21 mouse cellular contexts compared by ENCODE assay signal in the genomic region with DNA sequence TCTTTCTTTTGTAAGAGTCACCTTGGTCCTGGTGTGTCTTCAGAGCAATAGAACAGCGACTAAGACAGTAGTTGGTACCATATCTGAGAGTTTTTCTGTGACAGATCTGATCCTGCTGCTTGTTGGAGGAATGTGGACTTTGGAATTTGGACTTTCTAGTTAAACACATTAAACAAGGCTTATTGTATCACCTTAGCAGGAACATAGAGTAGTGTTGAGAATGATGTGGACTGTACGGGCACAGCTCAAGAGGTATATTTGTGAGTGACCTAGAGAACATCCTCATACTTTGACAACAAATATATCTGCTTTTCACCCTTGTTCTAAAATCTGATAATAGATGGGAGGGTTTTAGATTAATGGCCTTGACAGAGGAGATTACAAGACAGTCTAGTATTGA.
A peak's percentile ranks its signal among the peaks of the same experiment; 100 is the strongest.
DNase-seq lines count a peak whose midpoint lies in the region; ATAC-seq and TF ChIP-seq lines count a peak whose summit lies in the region.
"Had no signal": no experiment of that assay in that cellular context is flagged by ENCODE, and none has a peak within 500 bp of the region (broad histone marks: within the 10 kb centered on the region; RNA-seq: fewer than 3 reads in every experiment).

No protein-coding gene starts in this region.

- DNase-seq in liver, adult 2 months (ENCODE audit: extremely low read depth, low read depth, low spot score), result peak; percentile 3
- no peak for DNase-seq in liver, postnatal 0 days
- no peak for DNase-seq in stomach, postnatal 0 days (ENCODE audit: low spot score)
- no peak for DNase-seq in midbrain, postnatal 0 days (ENCODE audit: low spot score)
- DNase-seq: adrenal gland, adult 2 months; adrenal gland, adult 8-10 months; adrenal gland, postnatal 10 days; adrenal gland, postnatal 14 days; adrenal gland, postnatal 25 days; adrenal gland, postnatal 36 days; B cell, adult 2 months; cerebellum, adult 11 months; cerebellum, adult 11-12 months; cerebellum, adult 18-20 months had no signal

- H3K9me3 ChIP-seq in intestine, embryonic 16.5 days (ENCODE audit: control insufficient read depth, low read length), result no peaks in the 10 kb centered on the region
- H3K9me3 ChIP-seq in intestine, embryonic 15.5 days, result no peaks in the 10 kb centered on the region
- H3K9me3 ChIP-seq in liver, postnatal 0 days (ENCODE audit: low read length), result no peaks in the 10 kb centered on the region
- H3K9me3 ChIP-seq in stomach, postnatal 0 days (ENCODE audit: control insufficient read depth, low read length), result no peaks in the 10 kb centered on the region
- no peaks in the 10 kb centered on the region for H3K9me3 ChIP-seq in midbrain, postnatal 0 days (ENCODE audit: low read length)

- H3K27ac ChIP-seq in intestine, embryonic 16.5 days (ENCODE audit: low read length), result no peak overlapping the region
- H3K27ac ChIP-seq in intestine, embryonic 15.5 days, result no peak overlapping the region
- no peak overlapping the region for H3K27ac ChIP-seq in liver, adult 2 months (replicated peaks; ENCODE audit: insufficient read depth, low read depth, low read length)
- H3K27ac ChIP-seq in liver, postnatal 0 days (ENCODE audit: low read depth), result no peak overlapping the region
- no peak overlapping the region for H3K27ac ChIP-seq in stomach, postnatal 0 days (replicated peaks)
- no peak overlapping the region for H3K27ac ChIP-seq in midbrain, postnatal 0 days (ENCODE audit: low read depth, low read length)

- TF ChIP-seq CTCF in liver, adult 2 months (IDR thresholded peaks at IDR 0.05; ENCODE audit: low read depth, low read length), result no peak
- TF ChIP-seq CTCF in liver, postnatal 0 days (IDR thresholded peaks at IDR 0.05; ENCODE audit: low read depth), result no peak
- TF ChIP-seq CTCF in stomach, postnatal 0 days (IDR thresholded peaks at IDR 0.05; ENCODE audit: low read depth), result no peak
- no peak for TF ChIP-seq CTCF in midbrain, postnatal 0 days (IDR thresholded peaks at IDR 0.05)

- no peaks in the 10 kb centered on the region for H3K4me1 ChIP-seq in intestine, embryonic 16.5 days (ENCODE audit: control insufficient read depth, insufficient read depth, low read length)
- no peaks in the 10 kb centered on the region for H3K4me1 ChIP-seq in intestine, embryonic 15.5 days (replicated peaks)
- H3K4me1 ChIP-seq in liver, adult 2 months (ENCODE audit: control insufficient read depth, insufficient read depth, low read length), result no peaks in the 10 kb centered on the region
- no peaks in the 10 kb centered on the region for H3K4me1 ChIP-seq in liver, postnatal 0 days (ENCODE audit: insufficient read depth)
- H3K4me1 ChIP-seq in stomach, postnatal 0 days (replicated peaks; ENCODE audit: control insufficient read depth, insufficient read depth), result no peaks in the 10 kb centered on the region
- H3K4me1 ChIP-seq in midbrain, postnatal 0 days (ENCODE audit: insufficient read depth, low read length), result no peaks in the 10 kb centered on the region

- H3K27me3 ChIP-seq in intestine, embryonic 16.5 days (replicated peaks; ENCODE audit: control insufficient read depth, insufficient read depth, low read length), result no peaks in the 10 kb centered on the region
- H3K27me3 ChIP-seq in intestine, embryonic 15.5 days (replicated peaks), result no peaks in the 10 kb centered on the region
- H3K27me3 ChIP-seq in liver, adult 2 months (ENCODE audit: control insufficient read depth, insufficient read depth, low read length), result no peaks in the 10 kb centered on the region
- H3K27me3 ChIP-seq in liver, postnatal 0 days (ENCODE audit: insufficient read depth, low read length), result no peaks in the 10 kb centered on the region
- H3K27me3 ChIP-seq in stomach, postnatal 0 days (ENCODE audit: control insufficient read depth, insufficient read depth, low read length), result no peaks in the 10 kb centered on the region
- H3K27me3 ChIP-seq in midbrain, postnatal 0 days (ENCODE audit: insufficient read depth, low read length), result no peaks in the 10 kb centered on the region
- H3K27me3 ChIP-seq: CH12.LX, Patski had no signal

- no peak for TF ChIP-seq EP300 in liver, postnatal 0 days (IDR thresholded peaks at IDR 0.05; ENCODE audit: low read depth)
- TF ChIP-seq EP300 in stomach, postnatal 0 days (optimal IDR thresholded peaks at IDR 0.05), result no peak

- no peak overlapping the region for H3K4me3 ChIP-seq in intestine, embryonic 16.5 days (ENCODE audit: low read length)
- H3K4me3 ChIP-seq in intestine, embryonic 15.5 days (replicated peaks), result no peak overlapping the region
- no peak overlapping the region for H3K4me3 ChIP-seq in liver, adult 2 months (ENCODE audit: insufficient read depth, low read depth, low read length)
- H3K4me3 ChIP-seq in liver, postnatal 0 days (ENCODE audit: low read depth, low read length), result no peak overlapping the region
- H3K4me3 ChIP-seq in stomach, postnatal 0 days (ENCODE audit: low read depth, low read length), result no peak overlapping the region
- no peak overlapping the region for H3K4me3 ChIP-seq in midbrain, postnatal 0 days (ENCODE audit: low read depth, low read length)

- 78% methylated on average over 2 of the region's 2 CpGs for WGBS in intestine, embryonic 16.5 days
- 80% methylated on average over 2 of the region's 2 CpGs for WGBS in intestine, embryonic 15.5 days
- 64% methylated on average over 2 of the region's 2 CpGs for WGBS in liver, adult 2 months
- WGBS in liver, postnatal 0 days (ENCODE audit: insufficient replicate concordance), result 64% methylated on average over 2 of the region's 2 CpGs
- 72% methylated on average over 2 of the region's 2 CpGs for WGBS in stomach, postnatal 0 days
- WGBS in midbrain, postnatal 0 days, result 91% methylated on average over 2 of the region's 2 CpGs

- H3K36me3 ChIP-seq in intestine, embryonic 16.5 days (ENCODE audit: control insufficient read depth, insufficient read depth, low read length), result no peaks in the 10 kb centered on the region
- H3K36me3 ChIP-seq in intestine, embryonic 15.5 days, result no peaks in the 10 kb centered on the region
- H3K36me3 ChIP-seq in liver, adult 2 months (ENCODE audit: control insufficient read depth, insufficient read depth, low read length), result no peaks in the 10 kb centered on the region
- H3K36me3 ChIP-seq in liver, postnatal 0 days (replicated peaks; ENCODE audit: insufficient read depth, low read length), result no peaks in the 10 kb centered on the region
- H3K36me3 ChIP-seq in stomach, postnatal 0 days (ENCODE audit: control insufficient read depth, insufficient read depth, low read length), result no peaks in the 10 kb centered on the region
- no peaks in the 10 kb centered on the region for H3K36me3 ChIP-seq in midbrain, postnatal 0 days (ENCODE audit: insufficient read depth, low read length)
- H3K36me3 ChIP-seq: G1E had no signal

- no peak overlapping the region for H3K9ac ChIP-seq in intestine, embryonic 16.5 days (ENCODE audit: low read depth, low read length)
- H3K9ac ChIP-seq in intestine, embryonic 15.5 days, result no peak overlapping the region
- H3K9ac ChIP-seq in liver, adult 2 months (ENCODE audit: low read depth, low read length), result no peak overlapping the region
- H3K9ac ChIP-seq in liver, postnatal 0 days (replicated peaks), result no peak overlapping the region
- H3K9ac ChIP-seq in stomach, postnatal 0 days (ENCODE audit: low read length), result no peak overlapping the region
- no peak overlapping the region for H3K9ac ChIP-seq in midbrain, postnatal 0 days (replicated peaks; ENCODE audit: low read length, poor library complexity, severe bottlenecking)

- ATAC-seq in intestine, embryonic 16.5 days, result 0 out of 2 replicates have a peak, but pooled peaks have one; percentile 31
- ATAC-seq in intestine, embryonic 15.5 days, result no peak
- no peak for ATAC-seq in liver, postnatal 0 days
- peak; percentile 90 for ATAC-seq in stomach, postnatal 0 days (ENCODE audit: low FRiP score, low TSS enrichment)
- no peak for ATAC-seq in midbrain, postnatal 0 days (ENCODE audit: low FRiP score)
- ATAC-seq: activated CD4-positive, CD25-positive, alpha-beta regulatory T cell, adult 4 months; CD4-positive, CD25-positive, alpha-beta regulatory T cell, adult 4 months; Patski had no signal

- no peak for TF ChIP-seq POLR2A in liver, adult 2 months (IDR thresholded peaks at IDR 0.05; ENCODE audit: extremely low read depth, insufficient read depth, low read length)

- H3K79me2 ChIP-seq in liver, adult 2 months (ENCODE audit: control insufficient read depth, insufficient read depth, low read length), result no peaks in the 10 kb centered on the region

- no peak overlapping the region for H3K4me2 ChIP-seq in intestine, embryonic 16.5 days (ENCODE audit: low read depth, low read length)
- no peak overlapping the region for H3K4me2 ChIP-seq in intestine, embryonic 15.5 days (replicated peaks)
- H3K4me2 ChIP-seq in liver, postnatal 0 days (ENCODE audit: low read depth, low read length), result no peak overlapping the region
- no peak overlapping the region for H3K4me2 ChIP-seq in stomach, postnatal 0 days (replicated peaks; ENCODE audit: low read depth)
- H3K4me2 ChIP-seq in midbrain, postnatal 0 days (ENCODE audit: low read depth, low read length, poor library complexity, severe bottlenecking), result no peak overlapping the region

Comparison
In these comparisons a context has a peak if more than half of its experiments do, and no peak if none do; other contexts are left out.
1. ATAC-seq: peak in intestine, embryonic 16.5 days (single experiment) and stomach, postnatal 0 days (single experiment); none in intestine, embryonic 15.5 days (single experiment), liver, postnatal 0 days (single experiment) and midbrain, postnatal 0 days (single experiment).